Mouse (Mus musculus) left cerebral cortex, adult 11 months (tissue): ENCODE results near the gene Tcl1b5.

Source experiments
- DNase-seq: peaks from one replicate; pipeline ENCODE4 v3.0.0; 2022; ENCODE audit warnings: low spot score

Gene Tcl1b5

GRCm38 (mm10) chr12:105209231-105209630 lies 33.1 kb downstream of the Tcl1b5 start:
- DNase-seq: no peak

GRCm38 (mm10) chr12:105217101-105217760 lies 41.1 kb downstream of the Tcl1b5 start:
- DNase-seq: no peak

DNA sequence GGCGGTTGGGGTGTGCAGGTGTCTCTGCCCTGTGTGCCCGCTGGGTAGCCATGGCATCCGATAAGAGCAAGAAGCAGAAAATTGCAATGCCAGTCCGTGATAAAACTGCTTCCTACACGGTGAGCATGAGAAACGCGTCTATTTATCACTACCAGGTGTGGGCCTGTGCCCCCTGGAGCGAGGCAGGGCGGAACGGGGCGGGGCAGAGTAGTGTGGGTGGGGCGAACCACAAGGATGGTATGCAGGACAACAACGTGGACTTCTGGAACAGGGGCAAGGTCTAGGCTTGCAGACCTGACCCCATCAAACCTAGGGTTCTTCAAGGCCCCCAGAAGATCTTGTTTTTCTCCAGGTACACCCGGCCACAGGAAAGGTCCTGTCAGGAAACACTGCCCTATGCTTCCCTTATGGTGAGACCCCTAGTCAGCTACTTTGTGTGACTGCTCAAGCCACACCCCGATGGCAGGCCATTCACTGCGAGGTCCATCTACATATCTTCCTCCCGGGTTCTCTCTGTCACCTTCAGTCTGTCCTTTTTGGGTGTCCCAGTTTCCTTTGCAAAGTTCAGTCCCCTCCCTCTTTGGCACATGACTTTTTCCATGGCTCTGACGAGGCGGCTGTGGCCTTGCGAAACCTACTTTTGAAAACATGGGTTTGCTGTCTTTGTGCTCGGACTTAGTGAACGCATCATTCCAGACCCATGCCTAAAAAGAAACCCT lies 46.6 kb downstream of the Tcl1b5 start, which contains the start of gene Tcl1:
TSS of gene Tcl1 (minus strand) at position 193 of the 719 bp plus-strand sequence.
- no peak for DNase-seq

GRCm38 (mm10) chr12:105224621-105225320 lies 48.6 kb downstream of the Tcl1b5 start:
- no peak for DNase-seq
